Mouse (Mus musculus): ENCODE results near the gene Klhl29. TPM values are rescaled to one million over a fixed set of nuclear protein-coding genes. Genes with fewer than 3 reads are reported as not detected.
A peak's percentile ranks its signal among the peaks of the same experiment; 100 is the strongest.

Gene Klhl29
- total RNA-seq, 2 experiments from 2014 or later = 39.9 to 42.8 TPM

DNA sequence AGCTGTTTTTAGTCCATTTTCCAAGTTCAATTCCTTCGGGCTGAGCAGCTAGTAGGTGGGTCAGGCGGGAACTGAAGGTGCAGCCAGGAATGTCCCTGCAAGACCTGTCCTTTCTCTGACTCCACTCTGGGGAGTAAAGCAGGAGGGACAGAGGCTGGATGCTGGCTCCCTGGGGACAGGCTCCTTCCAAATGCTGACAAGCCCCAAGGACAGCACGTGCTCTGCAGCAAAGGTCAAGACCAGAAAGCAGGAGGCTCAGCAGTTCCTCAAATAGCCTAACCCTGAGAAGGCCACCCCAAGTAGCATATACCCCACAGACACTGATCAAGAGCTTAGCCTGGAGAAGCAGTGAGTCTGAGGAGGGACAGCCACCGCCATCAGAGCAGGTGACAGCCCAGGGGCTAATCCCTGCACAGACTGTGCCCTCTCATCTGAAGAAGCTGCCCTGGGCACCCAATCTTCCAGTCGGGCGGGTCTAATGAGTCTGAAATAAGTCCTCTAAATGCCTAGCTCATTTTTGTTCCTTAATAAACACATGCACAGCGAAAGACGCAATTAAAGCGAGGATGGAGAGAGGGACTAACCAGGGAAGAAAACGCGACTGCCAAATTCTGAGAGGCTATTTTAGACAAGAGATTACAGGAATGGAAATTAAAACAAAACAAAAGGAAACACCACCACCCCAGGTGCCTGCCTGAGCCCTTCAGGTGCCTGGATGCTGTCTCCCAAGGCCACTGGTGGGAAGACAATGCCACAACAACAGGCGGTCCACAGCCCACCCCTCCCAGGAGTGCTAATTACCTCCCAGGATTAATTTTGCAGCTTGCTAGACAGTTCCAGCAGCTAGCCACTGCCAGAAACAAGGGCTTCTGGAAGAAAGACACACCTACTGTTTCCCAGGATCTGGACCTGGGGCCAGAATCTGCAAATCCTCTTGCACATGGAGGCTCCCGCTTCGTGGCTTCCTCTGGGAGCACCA, 148.5 kb downstream of the Klhl29 start:
- intact Hi-C loops (cut with DNase I) = no loop called here
- DNase-seq = no peak

- intact Hi-C loops (cut with DNase I) = no loop called here
- peak; percentile 77 for DNase-seq
Measured at GRCm38 (mm10) chr12:5223595-5223994, 151.9 kb downstream of the Klhl29 start.

DNA sequence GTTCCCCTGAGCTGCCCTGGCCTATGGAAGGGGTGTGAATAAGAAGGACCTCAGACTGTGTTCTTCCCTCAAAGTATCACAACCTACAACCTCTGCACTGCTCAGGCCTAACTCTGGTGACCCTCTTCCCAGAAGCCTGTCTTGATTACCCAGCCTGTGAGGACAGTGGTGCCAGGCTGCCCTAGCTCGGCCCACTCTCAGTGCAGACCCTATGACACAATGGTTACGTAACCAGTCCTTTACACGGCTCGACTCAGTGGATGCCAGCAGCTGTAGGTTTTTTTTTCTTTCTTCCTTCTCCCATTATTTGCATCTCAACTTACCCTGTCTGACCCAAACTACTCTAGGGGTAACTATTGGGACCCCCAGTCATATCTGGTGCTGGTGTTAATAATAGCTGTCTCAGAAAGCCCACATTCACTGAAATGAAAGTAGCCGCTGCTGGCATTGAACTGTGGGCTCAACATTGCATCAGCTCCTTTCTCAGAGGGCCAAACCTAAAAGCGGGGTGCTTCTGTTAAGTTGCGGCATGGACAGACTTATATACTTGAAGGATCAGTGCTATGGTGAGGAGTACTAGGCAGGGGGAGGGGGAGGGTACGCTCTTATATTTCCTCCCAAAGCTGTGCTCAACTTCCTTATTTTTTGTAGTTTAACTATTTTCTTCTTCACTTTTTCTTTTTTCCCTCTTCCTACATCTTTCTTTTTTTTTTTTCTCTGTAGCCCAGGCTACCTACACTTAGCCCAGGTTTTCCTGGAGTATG, 152.9 kb downstream of the Klhl29 start:
- DNase-seq = no peak
- intact Hi-C loops (cut with DNase I) = no loop called here

GRCm38 (mm10) chr12:5219913-5220575, 155.4 kb downstream of the Klhl29 start:
- DNase-seq = no peak
- intact Hi-C loops (cut with DNase I) = no loop called here

- intact Hi-C loops (cut with DNase I) = no loop called here
- DNase-seq = peak; percentile 69
Measured at GRCm38 (mm10) chr12:5215836-5216747, 159.4 kb downstream of the Klhl29 start.

DNA sequence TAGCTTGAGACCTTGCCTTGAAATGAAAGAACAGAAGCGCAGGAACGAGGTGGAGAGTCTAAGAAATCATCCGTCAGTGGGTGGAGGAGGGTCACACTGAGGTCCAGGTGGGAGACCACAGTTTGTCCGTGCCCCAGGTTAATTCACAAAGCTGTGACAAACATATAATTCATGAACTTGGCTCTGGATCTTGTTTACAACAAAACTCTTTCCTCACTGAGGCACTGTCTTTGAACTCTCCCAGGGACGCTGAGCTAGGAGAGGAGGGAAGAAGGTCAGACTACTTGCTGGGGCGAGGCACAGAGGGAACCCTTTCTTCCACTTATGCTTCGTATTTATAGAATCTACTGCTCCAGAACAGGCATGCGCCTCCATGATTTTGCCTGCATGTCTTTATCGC, 161.2 kb downstream of the Klhl29 start:
- intact Hi-C loops (cut with DNase I) = no loop called here
- DNase-seq = no peak

- DNase-seq = peak; percentile 74
- intact Hi-C loops (cut with DNase I) = no loop called here
Measured at GRCm38 (mm10) chr12:5213339-5214104, 162.0 kb downstream of the Klhl29 start.

DNA sequence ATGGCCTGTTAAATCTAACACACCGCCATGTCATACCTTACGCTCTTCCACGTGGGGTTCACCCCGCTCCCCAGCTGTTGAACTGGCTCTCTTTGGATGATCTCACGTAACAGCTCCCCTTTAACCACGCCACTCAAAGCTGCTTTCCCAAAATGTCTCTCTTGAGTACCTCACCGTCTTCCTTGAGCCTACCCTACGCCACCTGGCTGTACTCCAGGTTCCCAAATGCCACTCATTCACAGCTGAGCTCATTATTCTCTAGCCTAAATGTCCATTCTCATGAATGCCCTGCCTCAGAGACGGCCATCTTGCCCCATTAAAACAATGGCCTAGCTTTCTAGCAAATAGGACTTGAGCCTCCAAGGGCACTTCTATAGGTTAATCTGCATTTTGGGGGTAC, 163.6 kb downstream of the Klhl29 start:
- DNase-seq = peak; percentile 52
- intact Hi-C loops (cut with DNase I) = no loop called here

DNA sequence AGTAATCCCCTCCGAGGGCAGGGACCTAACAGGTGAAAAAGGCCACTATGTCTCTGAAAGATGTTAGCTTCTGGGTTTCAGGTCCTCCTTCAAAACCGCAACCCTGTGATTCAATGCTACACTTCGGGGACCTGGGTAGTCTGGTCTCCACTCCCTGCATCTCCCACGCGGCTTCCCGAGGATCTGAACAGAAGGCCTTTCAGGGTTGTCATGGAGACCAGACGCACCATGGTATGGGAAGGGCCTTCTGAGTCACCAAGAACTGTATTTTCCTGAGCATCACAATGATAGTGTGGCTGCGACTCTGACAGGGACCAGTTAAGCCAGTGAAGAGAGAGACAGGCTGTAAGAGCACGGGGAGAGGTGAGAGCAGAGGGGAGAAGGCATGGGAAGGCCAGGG, 164.7 kb downstream of the Klhl29 start:
- no peak for DNase-seq
- intact Hi-C loops (cut with DNase I) = no loop called here

- DNase-seq = no peak
- intact Hi-C loops (cut with DNase I) = no loop called here
Measured at GRCm38 (mm10) chr12:5207941-5208905, 167.3 kb downstream of the Klhl29 start.

- intact Hi-C loops (cut with DNase I) = no loop called here
- no peak for DNase-seq
Measured at GRCm38 (mm10) chr12:5207172-5207571, 168.3 kb downstream of the Klhl29 start.

- intact Hi-C loops (cut with DNase I) = no loop called here
- DNase-seq = no peak
Measured at GRCm38 (mm10) chr12:5204071-5204840, 171.2 kb downstream of the Klhl29 start.

DNA sequence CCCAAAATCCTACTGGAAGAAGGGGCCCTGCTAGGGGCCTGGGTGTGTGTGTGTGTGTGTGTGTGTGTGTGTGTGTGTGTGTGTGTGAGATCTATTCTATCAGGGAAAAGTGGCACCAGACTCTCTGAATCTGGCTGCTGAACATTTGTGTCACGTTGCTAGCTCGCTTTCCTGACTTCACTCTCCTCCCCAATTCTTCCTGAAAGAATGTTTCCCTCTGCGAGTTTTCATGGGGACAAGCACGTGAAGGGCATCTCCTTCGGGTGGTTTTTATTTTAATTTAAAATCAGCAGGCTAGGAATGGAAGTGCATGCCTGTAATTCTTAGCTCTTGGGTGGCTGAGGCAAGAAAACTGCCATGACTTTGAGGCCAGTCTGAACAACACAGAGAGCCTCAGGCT, 172.1 kb downstream of the Klhl29 start:
- intact Hi-C loops (cut with DNase I) = no loop called here
- no peak for DNase-seq

GRCm38 (mm10) chr12:5198254-5198653, 177.2 kb downstream of the Klhl29 start:
- intact Hi-C loops (cut with DNase I) = no loop called here
- no peak for DNase-seq

DNA sequence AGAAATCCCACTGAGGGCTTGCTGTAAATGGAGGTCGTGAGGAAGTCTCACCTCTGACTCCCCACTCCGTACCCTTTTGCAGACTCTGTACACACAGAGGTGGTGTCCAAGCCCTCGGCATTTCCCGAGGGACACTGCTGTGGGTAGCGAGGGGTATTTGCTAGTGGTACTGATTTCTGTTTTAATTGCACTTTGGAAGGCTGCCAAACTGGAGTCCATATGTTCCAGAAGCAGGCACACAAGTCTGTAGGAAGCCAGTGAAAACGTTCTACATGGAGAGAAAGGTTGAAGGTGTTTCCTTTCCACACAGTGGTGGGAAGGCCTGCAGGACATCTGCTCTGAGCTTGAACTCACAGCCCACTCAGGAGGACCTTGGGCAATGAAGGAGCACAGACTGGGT, 181.3 kb downstream of the Klhl29 start:
- intact Hi-C loops (cut with DNase I) = no loop called here
- DNase-seq = no peak

GRCm38 (mm10) chr12:5192380-5192718, 183.1 kb downstream of the Klhl29 start:
- peak; percentile 70 for DNase-seq
- intact Hi-C loops (cut with DNase I) = no loop called here

DNA sequence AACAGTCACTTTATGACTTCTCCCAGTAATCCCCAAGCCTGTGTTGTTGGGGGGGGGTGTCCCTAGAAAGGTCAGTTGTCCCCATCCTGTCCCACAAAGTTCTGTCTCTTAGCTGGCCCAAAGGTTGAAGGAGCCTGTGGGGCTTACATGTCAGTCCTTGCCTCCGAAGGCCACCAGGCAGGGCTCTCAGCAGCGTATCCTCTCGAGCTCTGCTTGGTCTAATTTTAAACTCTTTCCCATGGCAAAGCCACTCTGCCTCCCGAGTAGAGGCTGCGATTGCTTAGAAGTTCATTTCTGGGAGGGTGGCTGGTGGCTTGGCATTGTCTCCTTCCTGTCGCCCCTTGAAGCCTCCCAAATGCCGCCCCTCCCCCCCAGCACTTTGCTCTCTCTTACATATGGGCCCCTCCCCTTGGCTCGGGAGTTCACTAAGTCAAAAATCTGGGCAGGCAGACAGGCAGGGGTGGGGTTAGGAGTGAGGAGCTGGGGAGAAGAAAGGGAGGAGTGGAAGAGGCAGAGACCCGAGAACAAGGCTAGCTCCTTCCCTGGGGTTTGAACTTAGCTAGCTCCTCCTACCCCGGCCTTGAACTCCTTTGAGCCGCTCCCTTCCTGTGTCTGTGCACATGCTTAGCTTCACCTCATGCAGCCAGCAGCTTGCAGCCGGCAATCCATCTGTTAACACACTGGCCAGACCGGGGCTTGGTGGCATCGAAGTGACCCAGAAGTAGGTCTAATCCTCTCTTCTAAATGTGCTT, 183.7 kb downstream of the Klhl29 start:
- DNase-seq = peak; percentile 89

More for the DNA sequence above, 183.7 kb downstream of the Klhl29 start:
- intact Hi-C loops (cut with DNase I) = no loop called here

All from left cerebral cortex, postnatal 4 days (tissue).